Mouse (Mus musculus) small intestine, adult 2 months (tissue): Measurements from ENCODE around the gene Gm20696.

Source experiments
- CTCF ChIP-seq: fragments of 200-500 bp; IDR thresholded peaks from 2 replicates; pipeline ENCODE4 v1.5.1; 2012; ENCODE audit warnings: low read depth, mild to moderate bottlenecking, control low read depth, inconsistent platforms, low read length, moderate library complexity, mixed read lengths; ENCODE audit not compliant: insufficient replicate concordance, insufficient read length; ENCODE audit errors: extremely low read depth
- POLR2A ChIP-seq: fragments of 200-500 bp; IDR thresholded peaks from 2 replicates; pipeline ENCODE4 v1.6.1; 2012; ENCODE audit warnings: low read depth, mild to moderate bottlenecking, control low read depth, inconsistent platforms, low read length, moderate library complexity

DNA sequence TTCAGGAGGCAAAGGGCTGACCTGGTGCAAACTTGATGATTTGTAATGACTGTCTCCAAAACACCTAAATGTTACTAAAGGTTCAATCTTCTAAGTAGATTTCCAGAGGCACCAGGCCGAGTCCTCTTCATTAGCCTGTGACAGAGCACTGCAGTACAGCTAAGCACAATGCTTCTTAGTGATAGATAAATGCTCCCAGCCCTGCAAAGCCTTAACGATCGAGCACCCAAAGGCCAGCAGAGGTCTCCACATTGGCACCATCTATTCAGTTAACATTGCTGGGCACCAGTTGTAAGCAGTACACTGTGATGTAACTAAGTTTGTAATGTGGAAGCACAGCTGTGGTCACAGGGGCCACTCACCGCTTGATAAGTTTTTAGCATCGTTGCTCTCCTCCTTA, 22.2 kb downstream of the Gm20696 start:
- TF ChIP-seq CTCF (no peak), POLR2A (no peak)
